Mouse (Mus musculus): ENCODE results near the gene Frs2. TPM values are rescaled to one million over a fixed set of nuclear protein-coding genes. Genes with fewer than 3 reads are reported as not detected.
"Not testable (repeated sequence)": the region's sequence is repeated elsewhere in the genome, so short reads cannot be mapped to it uniquely, and the experiment has no call there.

The Frs2 gene
- total RNA-seq, 2 experiments from 2014 or later, result 25.3 to 26.8 TPM

- intact Hi-C loops (cut with DNase I), result loop anchor here (5.0 kb wide), 1 partner anchor 58 kb away; no protein-coding TSS in a partner anchor
- peak in 1 of 2 experiments; percentile 48 for DNase-seq (ENCODE audit: extremely low spot score in 1 of 2, low spot score in 2 of 2)
Measured at GRCm38 (mm10) chr10:117149942-117150617, 1.7 kb upstream of the Frs2 start.

- no peak for DNase-seq (ENCODE audit: extremely low spot score in 1 of 2, low spot score in 2 of 2)
- intact Hi-C loops (cut with DNase I), result loop anchor here (5.0 kb wide), 1 partner anchor 57 kb away; no protein-coding TSS in a partner anchor
Measured at GRCm38 (mm10) chr10:117149241-117149640, 907 bp upstream of the Frs2 start.

- peak in 1 of 2 experiments; percentile 52 for DNase-seq (ENCODE audit: extremely low spot score in 1 of 2, low spot score in 2 of 2)
- intact Hi-C loops (cut with DNase I), result loop anchor here (5.0 kb wide), 1 partner anchor 55 kb away; no protein-coding TSS in a partner anchor
Measured at GRCm38 (mm10) chr10:117147463-117148360, 622 bp downstream of the Frs2 start.

- intact Hi-C loops (cut with DNase I), result loop anchor here (5.0 kb wide), 1 partner anchor 54 kb away; no protein-coding TSS in a partner anchor
Measured at GRCm38 (mm10) chr10:117146421-117146820, 1.9 kb downstream of the Frs2 start.

GRCm38 (mm10) chr10:117145546-117146265 lies 2.6 kb downstream of the Frs2 start:
- intact Hi-C loops (cut with DNase I), result loop anchor here (5.0 kb wide), 1 partner anchor 53 kb away; no protein-coding TSS in a partner anchor
- DNase-seq (ENCODE audit: extremely low spot score in 1 of 2, low spot score in 2 of 2), result no peak

More at GRCm38 (mm10) chr10:117146421-117146820, 1.9 kb downstream of the Frs2 start:
- no peak for DNase-seq (ENCODE audit: extremely low spot score in 1 of 2, low spot score in 2 of 2)

- intact Hi-C loops (cut with DNase I), result loop anchor here (5.0 kb wide), 1 partner anchor 52 kb away; no protein-coding TSS in a partner anchor
Measured at GRCm38 (mm10) chr10:117144628-117145027, 3.7 kb downstream of the Frs2 start.

GRCm38 (mm10) chr10:117144071-117144470 lies 4.3 kb downstream of the Frs2 start:
- intact Hi-C loops (cut with DNase I), result no loop called here
- DNase-seq (ENCODE audit: extremely low spot score in 1 of 2, low spot score in 2 of 2), result no peak

More at GRCm38 (mm10) chr10:117144628-117145027, 3.7 kb downstream of the Frs2 start:
- DNase-seq (ENCODE audit: extremely low spot score in 1 of 2, low spot score in 2 of 2), result no peak

GRCm38 (mm10) chr10:117143311-117143710 lies 5.0 kb downstream of the Frs2 start:
- no peak for DNase-seq (ENCODE audit: extremely low spot score in 1 of 2, low spot score in 2 of 2)
- intact Hi-C loops (cut with DNase I), result no loop called here

GRCm38 (mm10) chr10:117141939-117142552 lies 6.3 kb downstream of the Frs2 start:
- no peak for DNase-seq (ENCODE audit: extremely low spot score in 1 of 2, low spot score in 2 of 2)
- intact Hi-C loops (cut with DNase I), result no loop called here

- intact Hi-C loops (cut with DNase I), result not testable (repeated sequence)
Measured at GRCm38 (mm10) chr10:117131506-117131905, 16.8 kb downstream of the Frs2 start.

GRCm38 (mm10) chr10:117130037-117130436 lies 18.3 kb downstream of the Frs2 start:
- intact Hi-C loops (cut with DNase I), result no loop called here
- no peak for DNase-seq (ENCODE audit: extremely low spot score in 1 of 2, low spot score in 2 of 2)

More at GRCm38 (mm10) chr10:117131506-117131905, 16.8 kb downstream of the Frs2 start:
- DNase-seq (ENCODE audit: extremely low spot score in 1 of 2, low spot score in 2 of 2), result not testable (repeated sequence)

- no peak for DNase-seq (ENCODE audit: extremely low spot score in 1 of 2, low spot score in 2 of 2)
- intact Hi-C loops (cut with DNase I), result no loop called here
Measured at GRCm38 (mm10) chr10:117128693-117129092, 19.6 kb downstream of the Frs2 start.

GRCm38 (mm10) chr10:117127480-117127879 lies 20.9 kb downstream of the Frs2 start:
- no peak for DNase-seq (ENCODE audit: extremely low spot score in 1 of 2, low spot score in 2 of 2)
- intact Hi-C loops (cut with DNase I), result no loop called here

- intact Hi-C loops (cut with DNase I), result no loop called here
- no peak for DNase-seq (ENCODE audit: extremely low spot score in 1 of 2, low spot score in 2 of 2)
Measured at GRCm38 (mm10) chr10:117126719-117127118, 21.6 kb downstream of the Frs2 start.

- intact Hi-C loops (cut with DNase I), result no loop called here
- no peak for DNase-seq (ENCODE audit: extremely low spot score in 1 of 2, low spot score in 2 of 2)
Measured at GRCm38 (mm10) chr10:117126233-117126632, 22.1 kb downstream of the Frs2 start.

GRCm38 (mm10) chr10:117121448-117121847 lies 26.9 kb downstream of the Frs2 start:
- no peak for DNase-seq (ENCODE audit: extremely low spot score in 1 of 2, low spot score in 2 of 2)
- intact Hi-C loops (cut with DNase I), result no loop called here

- no peak for DNase-seq (ENCODE audit: extremely low spot score in 1 of 2, low spot score in 2 of 2)
- intact Hi-C loops (cut with DNase I), result no loop called here
Measured at GRCm38 (mm10) chr10:117120051-117120666, 28.2 kb downstream of the Frs2 start.

- intact Hi-C loops (cut with DNase I), result no loop called here
- DNase-seq (ENCODE audit: extremely low spot score in 1 of 2, low spot score in 2 of 2), result peak in 1 of 2 experiments; percentile 46
Measured at GRCm38 (mm10) chr10:117119531-117119930, 28.8 kb downstream of the Frs2 start.
